9 mouse cellular contexts compared by ENCODE assay signal in the genomic region with DNA sequence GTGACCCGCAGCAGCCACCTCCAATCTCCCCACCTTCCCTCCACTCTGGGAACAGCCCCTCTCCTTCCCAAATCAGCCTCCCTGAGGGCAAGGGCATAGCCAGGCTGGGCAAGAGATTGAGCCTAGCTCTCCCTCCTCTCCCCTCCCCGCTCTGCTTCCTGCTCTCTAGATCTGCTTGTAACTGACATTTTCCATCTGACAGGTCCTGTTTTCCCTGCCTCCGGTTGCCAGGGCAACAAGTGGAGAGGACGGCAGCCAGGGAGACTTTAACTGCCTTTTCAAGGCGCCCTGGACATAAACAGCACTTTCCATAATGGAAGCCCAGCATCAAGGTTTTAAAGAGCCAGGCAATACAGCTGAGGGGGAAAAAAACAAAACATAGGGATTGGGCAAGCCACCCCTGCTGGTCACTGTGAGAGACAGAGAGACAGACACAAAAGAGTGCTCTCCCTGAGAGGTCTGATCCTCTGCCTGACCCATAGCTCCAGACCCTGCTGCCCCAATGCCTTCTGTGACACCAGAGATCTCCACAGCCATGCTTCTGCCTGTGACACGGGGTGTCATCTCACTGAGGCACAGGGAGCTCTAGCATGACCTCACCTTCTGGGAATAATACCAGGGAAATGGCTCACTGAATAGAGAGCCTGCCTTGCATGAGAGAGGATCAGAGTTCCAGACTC. TPM values are rescaled to one million over a fixed set of nuclear protein-coding genes. Genes with fewer than 3 reads are reported as not detected.
DNase-seq lines count a peak whose midpoint lies in the region; ATAC-seq and TF ChIP-seq lines count a peak whose summit lies in the region.
"Had no signal": no experiment of that assay in that cellular context is flagged by ENCODE, and none has a peak within 500 bp of the region (broad histone marks: within the 10 kb centered on the region; RNA-seq: fewer than 3 reads in every experiment).

No protein-coding gene starts in this region.

- no peak for TF ChIP-seq EP300 in stomach, postnatal 0 days (optimal IDR thresholded peaks at IDR 0.05)

- WGBS in stomach, postnatal 0 days, result 12% methylated on average over 6 of the region's 6 CpGs

- DNase-seq in adrenal gland, adult 2 months, result peak; percentile 67
- DNase-seq in adrenal gland, adult 18-20 months (ENCODE audit: low spot score in 2 of 2), result no peak
- peak; percentile 38 for DNase-seq in adrenal gland, adult 8-10 months
- DNase-seq in heart, adult 18-20 months, result peak; percentile 58 to 63
- peak; percentile 54 to 75 for DNase-seq in kidney, adult 8-10 months
- DNase-seq in lung, postnatal 36 days, result peak; percentile 77
- DNase-seq in stomach, postnatal 0 days (ENCODE audit: low spot score), result peak; percentile 31
- no peak for DNase-seq in gastrocnemius, adult 8-10 months (ENCODE audit: low spot score in 2 of 2)

- H3K4me1 ChIP-seq in stomach, postnatal 0 days (replicated peaks; ENCODE audit: control insufficient read depth, insufficient read depth), result no peaks in the 10 kb centered on the region

- H3K27me3 ChIP-seq in stomach, postnatal 0 days (ENCODE audit: control insufficient read depth, insufficient read depth, low read length), result no peaks in the 10 kb centered on the region

- H3K27ac ChIP-seq in stomach, postnatal 0 days (replicated peaks), result no peak overlapping the region
- H3K27ac ChIP-seq: liver, embryonic 14.5 days had no signal

- no peak; the same call in 1 of the 2 replicates for ATAC-seq in stomach, postnatal 0 days (ENCODE audit: low FRiP score, low TSS enrichment)

- no peak overlapping the region for H3K9ac ChIP-seq in stomach, postnatal 0 days (ENCODE audit: low read length)
- H3K9ac ChIP-seq: liver, embryonic 14.5 days had no signal

- no peaks in the 10 kb centered on the region for H3K36me3 ChIP-seq in stomach, postnatal 0 days (ENCODE audit: control insufficient read depth, insufficient read depth, low read length)

- no peaks in the 10 kb centered on the region for H3K9me3 ChIP-seq in stomach, postnatal 0 days (ENCODE audit: control insufficient read depth, low read length)

- H3K4me2 ChIP-seq in stomach, postnatal 0 days (replicated peaks; ENCODE audit: low read depth), result no peak overlapping the region

- TF ChIP-seq CTCF in stomach, postnatal 0 days (IDR thresholded peaks at IDR 0.05; ENCODE audit: low read depth), result peak; percentile 24; the same call in 1 of the 2 replicates

- H3K4me3 ChIP-seq in stomach, postnatal 0 days (ENCODE audit: low read depth, low read length), result no peak overlapping the region

RNA-seq across cellular contexts. Expression of gene Gm11733, which starts 57.2 kb away (rescaled TPM):
- total RNA-seq in adrenal gland, adult 2 months (2021), result not detected
- polyA plus RNA-seq in adrenal gland, adult 2 months (2012; rRNA removed), result not detected in 2 replicates
- total RNA-seq in adrenal gland, adult 18-20 months (2021), result not detected
- total RNA-seq in adrenal gland, adult 8-10 months (2022), result not detected
- total RNA-seq in heart, adult 18-20 months (2021), result not detected
- polyA plus RNA-seq in stomach, postnatal 0 days (2015; fragmentation: Nextera tagmentation; extraction: Ambion mirVana), result not detected in 2 replicates
- total RNA-seq in gastrocnemius, adult 8-10 months (2022), result not detected
- polyA plus RNA-seq: liver, embryonic 14.5 days had no signal

Comparison
In these comparisons a context has a peak if more than half of its experiments do, and no peak if none do; other contexts are left out.
1. DNase-seq: peak in adrenal gland, adult 2 months (single experiment), adrenal gland, adult 8-10 months (single experiment), heart, adult 18-20 months (2 of 2), kidney, adult 8-10 months (2 of 2), lung, postnatal 36 days (single experiment) and stomach, postnatal 0 days (single experiment); none in adrenal gland, adult 18-20 months (0 of 2) and gastrocnemius, adult 8-10 months (0 of 2).